In the genomic region with DNA sequence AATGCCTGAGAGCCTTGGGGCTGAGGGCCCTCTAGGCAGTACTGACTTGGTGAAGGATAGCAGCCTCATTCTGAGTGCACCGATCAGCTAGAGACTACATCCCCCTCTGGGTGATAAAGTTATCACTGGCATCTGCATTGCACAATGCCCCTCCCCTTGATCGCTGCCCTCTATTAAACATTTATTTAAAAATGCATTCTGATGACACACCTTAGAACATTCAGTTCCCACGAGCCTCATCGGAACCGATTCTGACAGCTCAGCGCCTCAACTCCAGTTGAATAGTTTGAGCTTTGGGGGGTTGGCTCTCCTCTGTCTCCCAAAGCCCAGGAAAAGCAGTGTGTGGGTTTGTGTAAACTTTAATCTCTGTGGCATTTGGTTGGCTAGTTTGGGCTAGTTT, we compare ENCODE assay signal across 7 mouse cellular contexts. TPM values are rescaled to one million over a fixed set of nuclear protein-coding genes. Genes with fewer than 3 reads are reported as not detected.
"Had no signal": no experiment of that assay in that cellular context is flagged by ENCODE, and none has a peak within 500 bp of the region (broad histone marks: within the 10 kb centered on the region; RNA-seq: fewer than 3 reads in every experiment).

No protein-coding gene starts in this region.

- ATAC-seq: intestine, embryonic 16.5 days; lung, postnatal 0 days had no signal

- DNase-seq: lung, adult 2 months; lung, postnatal 36 days; midbrain, embryonic 14.5 days; thymus, postnatal 4 days had no signal

RNA-seq across cellular contexts. Expression of gene Gldc, which starts 4.9 kb away (rescaled TPM):
- total RNA-seq: megakaryocyte progenitor cell, adult 5-6 weeks had no signal
